Mouse (Mus musculus) lung, adult 2 months (tissue): ENCODE results near the gene Slc17a5. TPM values are rescaled to one million over a fixed set of nuclear protein-coding genes. Genes with fewer than 3 reads are reported as not detected.

Experiments
- DNase-seq: peaks from one replicate; pipeline ENCODE4 v3.0.0; 2022
- H3K4me1 ChIP-seq: fragments of 200-500 bp; 2 replicates; pipeline ENCODE4 v1.6.1; 2011; ENCODE audit warnings: low read length; ENCODE audit not compliant: control insufficient read depth, insufficient read depth
- H3K4me3 ChIP-seq: fragments of 200-500 bp; replicated peaks from 2 replicates; pipeline ENCODE3; 2011; ENCODE audit warnings: low read depth, mild to moderate bottlenecking, control low read depth, low read length; ENCODE audit errors: extremely low read depth
- CTCF ChIP-seq: fragments of 200-500 bp; IDR thresholded peaks from 2 replicates; pipeline ENCODE4 v1.5.1; 2011; ENCODE audit warnings: mild to moderate bottlenecking, low read length, control low read depth; ENCODE audit not compliant: insufficient read depth
- POLR2A ChIP-seq: fragments of 200-500 bp; IDR thresholded peaks from 2 replicates; pipeline ENCODE4 v1.6.1; 2011; ENCODE audit warnings: low read depth, mild to moderate bottlenecking, control low read depth, low read length, borderline replicate concordance; ENCODE audit errors: extremely low read depth
- WGBS: fragments of 180-500 bp; shearing (Covaris S2); methylation state at CpG from one replicate; pipeline ENCODE4 v1.1.7; 2018; 5-methylcytosine and 5-hydroxymethylcytosine counted together
- polyA plus RNA-seq: library from polyadenylated mRNA; depleted of rRNA; stranded (reverse); fragments of >200 nt; gene quantifications from 2 replicates; pipeline ENCODE4 v1.2.3, GENCODE M21; 2012

Gene Slc17a5
- polyA plus RNA-seq, 1 experiment = 12.4 TPM

DNA sequence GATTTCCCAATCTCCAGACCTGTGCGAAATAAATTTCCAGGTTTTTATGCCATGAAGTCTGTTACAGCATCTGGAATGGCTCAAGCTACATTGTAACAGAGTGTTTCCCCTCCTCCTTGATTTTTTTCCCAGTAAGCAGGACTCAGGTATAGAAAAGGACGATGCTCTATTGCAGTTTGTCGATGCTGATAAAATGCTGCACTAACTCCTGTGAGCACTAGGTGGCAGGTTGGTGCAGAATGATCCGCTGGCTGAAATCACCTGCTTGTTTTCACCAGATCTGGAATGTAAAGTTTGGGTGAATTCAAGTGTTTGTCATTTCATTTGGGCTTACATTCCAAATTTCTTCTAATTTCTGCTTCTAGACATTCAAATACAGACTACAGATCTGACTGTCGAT is 9.0 kb upstream of the Slc17a5 start:
- DNase-seq = no peak
- TF ChIP-seq CTCF (peak; percentile 73), POLR2A (no peak)
- no peak overlapping the region for H3K4me3 ChIP-seq
- WGBS = 8% methylated on average over 5 of the region's 5 CpGs
- no peaks in the 10 kb centered on the region for H3K4me1 ChIP-seq

DNA sequence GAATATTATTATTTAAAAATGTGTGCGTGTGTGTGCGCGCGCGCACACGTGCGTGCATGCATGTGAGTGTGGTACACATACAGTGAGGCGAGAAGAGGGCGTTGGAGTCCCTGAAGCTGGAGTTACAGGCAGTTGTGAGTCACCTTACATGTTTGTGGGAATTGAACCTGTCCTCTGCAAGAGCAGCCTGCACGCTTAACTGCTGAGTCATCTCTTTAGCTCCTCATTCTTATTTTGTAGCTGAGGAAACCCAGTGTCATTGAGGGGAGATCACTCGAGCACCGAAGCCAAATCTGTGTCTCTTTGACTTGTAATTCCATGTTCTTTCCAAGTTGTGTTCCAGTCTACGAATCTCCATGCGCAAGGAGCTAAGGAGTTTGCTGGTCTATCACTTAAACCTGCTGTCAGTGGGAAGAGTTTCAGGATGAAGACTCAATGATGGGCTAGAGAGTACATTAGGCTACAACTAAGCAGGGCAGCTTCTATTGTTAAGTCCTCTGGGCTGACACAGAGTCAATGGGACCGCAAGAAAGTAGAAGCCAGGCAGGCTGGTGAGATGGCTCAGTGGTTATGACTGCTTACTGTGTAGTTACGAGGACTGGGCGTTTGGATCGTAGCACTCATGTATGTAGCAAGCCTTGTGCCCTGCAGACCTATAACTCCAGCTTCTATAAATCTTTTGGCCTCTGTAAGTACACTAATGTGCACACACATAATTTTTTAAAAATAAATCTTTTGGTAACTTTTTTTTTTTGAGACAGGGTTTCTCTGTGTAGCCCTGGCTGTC is 8.1 kb upstream of the Slc17a5 start:
- Histone ChIP-seq H3K4me1 (no peaks in the 10 kb centered on the region), H3K4me3 (no peak overlapping the region)
- TF ChIP-seq POLR2A (no peak), CTCF (no peak)
- 82% methylated on average over 18 of the region's 18 CpGs for WGBS
- DNase-seq = no peak

DNA sequence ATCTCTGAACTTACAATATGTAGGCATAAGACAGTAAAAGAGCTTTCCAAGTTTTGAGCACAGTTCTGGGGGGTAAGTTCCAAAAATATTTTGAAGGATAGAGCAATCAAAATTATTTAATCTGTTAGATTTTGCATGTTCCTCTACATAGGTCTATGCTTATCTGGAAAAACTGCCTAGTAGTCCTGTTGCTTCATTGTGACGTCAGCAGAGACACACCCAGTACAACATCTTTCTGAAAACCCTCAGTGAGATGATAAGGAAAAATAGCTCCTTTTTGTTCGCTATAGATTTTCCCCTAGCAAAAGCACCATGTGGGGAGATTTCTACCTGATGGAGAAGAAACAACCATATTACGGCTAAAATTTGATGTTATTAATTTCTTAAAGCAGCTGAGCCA is 7.4 kb upstream of the Slc17a5 start:
- Histone ChIP-seq H3K4me3 (no peak overlapping the region), H3K4me1 (no peaks in the 10 kb centered on the region)
- WGBS = 70% methylated on average over 3 of the region's 3 CpGs
- DNase-seq = no peak
- TF ChIP-seq CTCF = no peak
- no peak for TF ChIP-seq POLR2A

DNA sequence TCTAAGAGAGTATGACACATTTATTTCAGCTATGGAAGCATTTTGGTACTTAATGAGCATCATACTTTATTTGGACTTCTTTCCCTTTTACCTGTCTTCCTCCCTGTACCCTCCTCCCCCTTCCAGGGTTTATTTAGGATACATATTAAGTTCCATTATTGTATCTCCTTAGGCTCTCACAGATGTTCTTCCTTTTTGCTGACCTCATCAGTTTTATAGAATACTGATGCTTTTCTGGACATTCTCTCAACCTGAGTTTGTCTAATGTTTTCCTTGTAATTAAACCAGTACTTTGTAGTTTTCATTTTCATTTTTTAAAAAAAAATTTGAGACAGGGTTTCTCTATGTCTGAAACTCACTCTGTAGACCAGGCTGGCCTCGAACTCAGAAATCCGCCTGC is 2.6 kb upstream of the Slc17a5 start:
- H3K4me3 ChIP-seq = no peak overlapping the region
- WGBS = 97% methylated on average over 2 of the region's 2 CpGs
- no peak for DNase-seq
- H3K4me1 ChIP-seq = 0 out of 2 replicates have a peak, but pooled peaks cover 2% of the 10 kb centered on the region
- TF ChIP-seq POLR2A = no peak
- no peak for TF ChIP-seq CTCF

DNA sequence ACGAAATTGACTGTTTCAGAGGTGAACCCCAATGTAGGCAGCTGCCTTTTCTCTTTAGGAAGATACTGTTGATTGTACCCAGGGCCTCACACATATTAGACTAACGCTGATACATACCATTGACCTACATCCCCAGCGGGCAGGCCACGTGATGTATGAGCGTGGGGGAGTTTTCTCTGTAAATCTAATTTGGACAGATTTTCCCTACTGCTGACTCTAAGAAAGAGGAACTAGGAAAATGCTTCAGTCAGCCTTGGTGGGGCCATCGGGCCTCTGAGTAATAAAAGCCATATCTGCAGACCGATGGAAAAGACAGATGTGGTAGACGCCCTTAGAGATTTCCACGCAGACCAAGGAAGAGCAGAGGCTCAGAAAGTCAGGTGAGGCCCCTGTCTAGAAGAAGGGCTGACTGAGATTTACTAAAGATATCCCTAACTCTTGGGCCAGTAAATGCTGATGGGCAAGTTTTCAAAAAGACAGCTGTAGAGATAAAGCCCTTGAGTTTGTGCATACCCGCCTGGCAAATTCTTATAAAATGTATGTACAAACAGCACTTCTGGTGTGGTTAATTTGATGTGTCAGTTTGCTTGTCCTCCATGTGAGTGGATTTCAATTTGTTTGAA is 681 bp upstream of the Slc17a5 start:
- Histone ChIP-seq H3K4me3 (peak overlapping the region; percentile 33), H3K4me1 (0 out of 2 replicates have a peak, but pooled peaks cover 2% of the 10 kb centered on the region)
- DNase-seq = no peak
- TF ChIP-seq POLR2A (no peak), CTCF (no peak)
- 68% methylated on average over 10 of the region's 10 CpGs for WGBS

DNA sequence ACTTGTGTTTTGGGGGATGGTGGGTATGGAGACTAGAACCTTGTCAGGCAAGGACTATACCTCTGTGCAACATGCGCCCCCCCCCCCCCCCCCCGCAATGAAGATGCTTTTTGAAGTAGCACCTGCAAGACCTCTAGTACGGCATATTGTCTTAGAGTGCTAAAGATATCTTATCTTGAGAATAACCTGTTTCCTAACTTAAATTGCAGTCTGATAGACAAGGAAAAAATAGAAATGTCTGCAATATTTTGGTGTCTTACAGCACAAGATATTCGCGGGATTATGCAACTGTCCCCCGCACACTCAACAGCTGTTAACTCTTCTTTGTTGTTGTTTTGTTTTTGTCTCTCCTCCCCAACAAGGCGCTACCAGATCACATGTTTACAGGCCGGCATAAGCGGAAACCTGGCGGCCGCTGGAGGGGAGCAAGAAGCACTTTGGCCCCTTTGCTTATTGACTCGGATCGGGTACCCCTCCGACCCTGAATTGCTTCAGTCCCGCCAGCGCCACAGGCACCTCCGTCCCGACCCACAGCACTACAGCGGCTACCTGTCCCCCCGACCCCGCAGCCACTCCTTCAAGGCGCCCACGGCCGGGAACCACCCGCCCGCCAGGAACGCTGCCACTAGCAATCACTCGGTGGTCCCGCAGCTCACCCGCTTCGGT is 490 bp downstream of the Slc17a5 start:
- peak overlapping the region; percentile 71 for H3K4me3 ChIP-seq
- DNase-seq = no peak
- TF ChIP-seq POLR2A = no peak
- under 1% methylated on average over 31 of the region's 31 CpGs for WGBS
- H3K4me1 ChIP-seq = 0 out of 2 replicates have a peak, but pooled peaks cover 2% of the 10 kb centered on the region

DNA sequence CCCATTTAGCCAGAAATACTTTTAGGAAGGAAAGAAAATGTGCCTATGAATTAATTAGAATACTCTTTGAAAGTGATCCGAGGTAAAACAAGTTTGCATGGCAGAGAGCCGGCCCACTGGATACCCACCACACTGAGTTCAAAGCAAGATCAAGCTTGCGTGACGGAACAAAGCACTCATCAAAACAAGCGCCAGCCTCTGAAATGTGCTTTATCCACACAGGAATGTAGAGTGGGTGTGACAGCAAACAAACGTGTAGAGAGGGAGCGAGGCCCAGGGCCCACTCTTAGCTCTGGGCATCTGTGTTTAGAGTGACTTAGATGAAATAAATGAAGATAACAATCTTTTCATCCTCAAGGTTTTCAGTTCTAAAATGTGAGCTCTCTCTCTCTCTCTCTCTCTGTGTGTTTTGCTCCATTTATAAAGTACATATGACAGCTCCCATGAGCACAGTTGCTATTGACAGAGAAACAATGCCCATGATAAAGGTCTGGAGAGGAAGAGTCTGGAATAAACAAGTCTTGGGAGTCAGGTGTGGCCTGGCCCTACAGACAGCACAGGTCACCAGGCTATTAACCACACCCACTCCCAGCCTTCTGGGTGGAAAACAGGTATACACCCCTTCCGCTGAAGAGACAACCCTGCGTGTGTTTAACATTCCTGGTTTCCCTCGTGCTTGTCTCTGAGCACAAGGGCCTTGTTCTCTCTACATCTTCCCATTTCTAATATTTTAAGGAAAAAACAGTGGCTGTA is 8.0 kb downstream of the Slc17a5 start:
- H3K4me3 ChIP-seq = no peak overlapping the region
- WGBS = 43% methylated on average over 10 of the region's 10 CpGs
- peaks cover 6% of the 10 kb centered on the region for H3K4me1 ChIP-seq
- no peak for TF ChIP-seq POLR2A
- no peak for TF ChIP-seq CTCF
- no peak for DNase-seq

DNA sequence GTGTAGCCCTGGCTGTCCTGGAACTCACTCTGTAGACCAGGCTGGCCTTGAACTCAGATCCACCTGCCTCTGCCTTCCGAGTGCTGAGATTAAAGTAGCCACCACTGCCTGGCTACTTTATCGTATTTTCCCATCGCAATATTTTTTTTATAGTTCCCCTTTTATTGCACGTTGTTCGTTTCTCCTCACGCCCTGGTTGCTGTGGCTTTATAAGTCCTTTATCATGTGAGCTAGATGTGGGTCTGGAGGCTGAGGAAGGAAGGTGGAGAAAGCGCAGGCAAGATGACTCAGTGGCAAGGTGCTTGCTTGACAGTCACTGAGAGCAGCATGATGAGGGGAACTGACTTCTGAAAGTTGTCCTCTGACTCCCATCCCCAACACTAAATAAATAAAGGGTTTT is 9.0 kb downstream of the Slc17a5 start:
- WGBS = 81% methylated on average over 7 of the region's 7 CpGs
- no peak for TF ChIP-seq POLR2A
- TF ChIP-seq CTCF = no peak
- DNase-seq = no peak
- Histone ChIP-seq H3K4me3 (no peak overlapping the region), H3K4me1 (peaks cover 6% of the 10 kb centered on the region)

DNA sequence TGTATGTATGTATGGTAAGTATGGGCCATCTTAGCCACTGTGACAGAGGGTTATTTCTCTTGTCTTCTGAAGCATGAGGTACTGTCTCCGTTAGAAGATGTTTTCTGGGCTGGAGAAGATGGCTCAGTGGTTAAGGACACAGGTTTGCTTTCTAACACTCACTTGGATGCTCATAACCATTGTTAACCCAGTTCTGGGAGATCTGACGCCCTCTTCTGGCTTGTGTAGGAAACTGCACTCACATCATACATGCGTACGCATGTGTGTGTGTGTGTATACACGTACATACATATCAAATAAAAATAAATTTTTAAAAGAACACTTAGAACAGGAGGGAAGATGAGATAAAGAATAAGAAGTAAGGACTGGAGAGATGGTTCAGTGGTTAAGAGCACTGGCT is 11.4 kb downstream of the Slc17a5 start:
- WGBS = 92% methylated on average over 5 of the region's 5 CpGs
- Histone ChIP-seq H3K4me1 (peaks cover 6% of the 10 kb centered on the region), H3K4me3 (no peak overlapping the region)
- DNase-seq = no peak
- TF ChIP-seq POLR2A (no peak), CTCF (no peak)
